Mouse (Mus musculus): ENCODE results near the gene Tgfbr3.
A peak's percentile ranks its signal among the peaks of the same experiment; 100 is the strongest.
"Not testable (repeated sequence)": the region's sequence is repeated elsewhere in the genome, so short reads cannot be mapped to it uniquely, and the experiment has no call there.

Tgfbr3 gene

GRCm38 (mm10) chr5:107240276-107240675 is 49.2 kb downstream of the Tgfbr3 start:
- no peak for DNase-seq (ENCODE audit: low spot score)

GRCm38 (mm10) chr5:107237971-107238426 is 51.4 kb downstream of the Tgfbr3 start:
- peak; percentile 57 for DNase-seq (ENCODE audit: low spot score)

- DNase-seq (ENCODE audit: low spot score): no peak
These were observed 52.5 kb downstream of the Tgfbr3 start for GRCm38 (mm10) chr5:107236975-107237374.

DNA sequence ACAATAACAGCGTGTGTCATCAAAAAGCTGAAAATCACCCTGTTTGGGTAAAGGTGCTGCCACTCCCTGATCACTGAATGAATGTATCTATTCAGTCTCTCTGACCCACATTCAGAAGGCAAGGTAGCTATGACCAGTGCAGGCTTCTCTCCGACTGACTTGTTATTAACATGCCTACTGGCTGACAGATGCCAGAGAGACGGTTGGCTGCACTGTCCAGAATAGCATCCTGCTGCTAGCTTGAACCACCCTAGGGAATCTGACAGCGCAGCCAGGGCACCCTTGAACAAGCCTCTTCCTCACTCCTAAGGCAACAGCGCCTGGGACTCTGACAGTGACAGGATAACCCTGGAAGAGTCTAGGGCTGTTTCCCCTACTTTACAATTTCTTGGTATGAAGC is 53.4 kb downstream of the Tgfbr3 start:
- DNase-seq (ENCODE audit: low spot score): no peak

GRCm38 (mm10) chr5:107233366-107234354 is 55.8 kb downstream of the Tgfbr3 start:
- DNase-seq (ENCODE audit: low spot score): no peak

DNA sequence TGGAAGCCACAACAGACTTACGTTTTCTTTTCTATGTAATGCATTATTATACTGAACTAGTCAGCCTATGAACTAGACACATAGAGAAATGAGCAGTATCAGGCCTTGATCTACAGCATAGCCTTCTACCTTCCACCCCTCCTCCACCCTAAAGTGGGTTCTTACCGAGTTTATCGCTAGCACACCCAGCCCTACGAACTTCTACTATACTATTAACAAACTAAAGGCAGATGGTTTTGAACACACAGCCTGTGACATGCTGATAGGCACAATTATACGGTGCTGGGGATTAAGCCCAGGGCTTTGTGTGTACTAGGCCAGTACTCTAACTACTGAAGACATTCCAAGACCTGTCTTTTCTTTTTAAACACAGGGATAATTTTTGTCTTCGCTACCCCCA is 59.2 kb downstream of the Tgfbr3 start:
- no peak for DNase-seq (ENCODE audit: low spot score)

DNA sequence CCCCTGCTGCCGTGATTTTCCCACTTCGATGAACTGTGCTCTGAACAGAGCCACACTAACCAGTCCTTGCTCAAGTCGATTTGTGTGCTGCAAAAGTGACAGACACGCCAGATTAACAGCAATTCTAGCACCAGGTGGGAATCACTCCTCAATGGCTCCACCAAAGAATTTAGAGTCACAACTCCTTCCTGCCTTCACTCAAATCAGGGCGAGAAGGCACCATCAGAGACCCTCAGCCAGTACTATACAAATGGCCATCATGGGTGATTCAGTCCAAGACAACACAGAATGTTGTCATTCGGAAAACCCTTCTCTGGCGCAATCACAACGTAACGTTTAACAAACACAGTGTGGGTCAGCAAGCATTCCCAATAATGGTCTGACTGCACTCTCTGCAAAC is 60.4 kb downstream of the Tgfbr3 start:
- DNase-seq (ENCODE audit: low spot score): no peak

- no peak for DNase-seq (ENCODE audit: low spot score)
These were observed 61.8 kb downstream of the Tgfbr3 start for GRCm38 (mm10) chr5:107227580-107227979.

- no peak for DNase-seq (ENCODE audit: low spot score)
These were observed 64.5 kb downstream of the Tgfbr3 start for GRCm38 (mm10) chr5:107224820-107225417.

- no peak for DNase-seq (ENCODE audit: low spot score)
These were observed 65.3 kb downstream of the Tgfbr3 start for GRCm38 (mm10) chr5:107224151-107224550.

GRCm38 (mm10) chr5:107223483-107223882 is 65.9 kb downstream of the Tgfbr3 start:
- DNase-seq (ENCODE audit: low spot score): not testable (repeated sequence)

GRCm38 (mm10) chr5:107223029-107223428 is 66.4 kb downstream of the Tgfbr3 start:
- DNase-seq (ENCODE audit: low spot score): no peak

DNA sequence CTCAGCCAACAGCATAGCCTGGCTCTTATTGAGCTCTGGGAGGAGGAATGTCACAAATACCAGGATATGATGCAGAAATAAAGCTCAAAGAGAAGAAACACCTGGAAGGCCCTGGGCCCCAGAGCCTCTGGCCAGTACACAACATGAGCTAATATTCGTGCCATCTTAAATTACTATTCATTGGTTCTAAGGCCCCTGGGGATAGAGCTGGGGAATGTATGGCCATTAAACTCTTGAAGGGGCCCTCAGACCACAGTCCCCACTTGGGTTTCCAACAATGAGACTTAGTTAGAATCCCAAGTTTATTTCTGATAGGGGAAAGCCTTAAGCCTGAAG is 66.8 kb downstream of the Tgfbr3 start:
- no peak for DNase-seq (ENCODE audit: low spot score)

- no peak for DNase-seq (ENCODE audit: low spot score)
These were observed 67.3 kb downstream of the Tgfbr3 start for GRCm38 (mm10) chr5:107221892-107222669.

DNA sequence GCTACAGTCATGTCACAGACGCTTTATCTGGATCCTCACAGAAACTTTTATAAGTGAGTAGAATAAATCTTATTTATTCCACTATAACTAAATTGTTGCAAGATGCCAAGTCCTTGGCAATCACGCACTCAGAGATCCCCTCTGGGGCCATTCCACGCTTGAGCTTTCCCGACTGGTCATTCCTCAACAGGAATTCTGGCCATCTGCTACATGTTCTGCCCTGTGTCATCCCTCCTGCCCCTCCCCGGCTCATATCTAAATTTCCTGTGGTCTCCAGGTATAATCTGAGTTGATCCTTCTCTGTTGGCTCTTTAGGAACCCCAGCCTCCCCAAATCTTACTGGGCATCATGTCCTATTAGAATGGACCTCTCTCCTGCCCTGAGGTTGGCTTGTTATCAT is 68.5 kb downstream of the Tgfbr3 start:
- DNase-seq (ENCODE audit: low spot score): no peak

DNA sequence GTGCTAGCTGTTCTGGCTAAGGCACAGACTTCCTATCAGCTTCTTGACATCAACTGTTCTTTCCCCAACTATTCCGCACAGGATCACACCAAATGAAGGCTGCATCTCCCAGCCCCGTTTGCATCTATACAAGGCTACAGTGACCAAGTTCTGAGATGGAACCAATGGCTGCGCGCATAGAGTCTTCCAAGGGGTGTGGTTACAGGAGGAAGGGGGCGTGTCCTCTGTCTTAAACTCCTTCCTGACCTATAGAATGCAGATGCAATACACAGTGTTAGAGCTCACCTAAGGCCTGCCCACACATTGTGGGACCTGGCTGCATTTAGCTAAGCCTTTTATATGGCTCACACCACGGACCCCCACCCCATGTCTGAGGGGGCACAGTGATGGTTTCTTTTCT is 69.5 kb downstream of the Tgfbr3 start:
- DNase-seq (ENCODE audit: low spot score): no peak

GRCm38 (mm10) chr5:107219318-107219717 is 70.1 kb downstream of the Tgfbr3 start:
- DNase-seq (ENCODE audit: low spot score): peak; percentile 53

GRCm38 (mm10) chr5:107218594-107218993 is 70.8 kb downstream of the Tgfbr3 start:
- DNase-seq (ENCODE audit: low spot score): no peak

DNA sequence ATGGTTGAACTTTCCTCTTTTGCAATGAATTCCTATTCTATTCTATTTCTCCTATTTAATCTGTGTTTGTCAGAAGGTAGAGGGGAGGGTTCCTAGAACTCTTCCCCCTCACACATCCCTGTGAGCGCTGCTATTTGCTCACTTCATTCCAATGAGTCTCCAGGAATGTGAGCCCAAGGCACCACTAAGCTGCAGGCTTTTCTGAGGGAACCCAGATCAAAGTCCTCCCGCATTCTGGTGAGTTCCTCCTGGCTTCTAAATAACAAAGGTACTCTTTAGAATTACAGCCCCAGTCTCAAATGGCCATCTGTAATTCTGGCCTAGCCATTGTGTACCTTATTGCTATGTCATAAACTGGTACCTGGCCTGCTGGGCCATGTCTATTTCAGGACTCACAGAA is 72.3 kb downstream of the Tgfbr3 start:
- DNase-seq (ENCODE audit: low spot score): no peak

- no peak for DNase-seq (ENCODE audit: low spot score)
These were observed 75.9 kb downstream of the Tgfbr3 start for GRCm38 (mm10) chr5:107213373-107214132.

DNA sequence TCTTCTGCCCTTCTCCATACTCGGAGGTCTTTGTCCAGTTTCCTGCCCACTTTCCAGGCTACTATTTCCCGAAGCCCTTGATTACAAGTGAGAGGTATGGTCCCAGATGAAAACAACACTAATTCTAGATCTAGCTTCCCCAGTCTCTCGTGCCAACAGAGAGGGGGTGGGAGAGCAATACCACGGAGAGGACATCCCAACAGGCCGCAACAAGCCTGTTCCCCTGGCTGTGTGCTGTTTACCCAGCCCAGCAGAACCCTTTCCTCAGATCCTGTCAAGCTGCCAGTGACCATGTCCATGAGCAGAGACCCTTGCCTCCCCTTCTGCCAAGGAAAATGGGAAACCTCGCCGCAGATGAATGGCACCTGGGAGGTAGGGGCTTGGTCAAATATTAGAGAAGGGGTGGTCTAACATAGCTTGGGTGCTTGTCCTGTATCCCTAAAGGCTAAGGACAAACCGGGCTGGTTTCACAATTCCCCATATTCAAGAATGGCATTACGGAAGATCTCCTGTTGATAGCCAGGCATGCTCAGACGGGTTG is 77.5 kb downstream of the Tgfbr3 start:
- DNase-seq (ENCODE audit: low spot score): no peak

DNA sequence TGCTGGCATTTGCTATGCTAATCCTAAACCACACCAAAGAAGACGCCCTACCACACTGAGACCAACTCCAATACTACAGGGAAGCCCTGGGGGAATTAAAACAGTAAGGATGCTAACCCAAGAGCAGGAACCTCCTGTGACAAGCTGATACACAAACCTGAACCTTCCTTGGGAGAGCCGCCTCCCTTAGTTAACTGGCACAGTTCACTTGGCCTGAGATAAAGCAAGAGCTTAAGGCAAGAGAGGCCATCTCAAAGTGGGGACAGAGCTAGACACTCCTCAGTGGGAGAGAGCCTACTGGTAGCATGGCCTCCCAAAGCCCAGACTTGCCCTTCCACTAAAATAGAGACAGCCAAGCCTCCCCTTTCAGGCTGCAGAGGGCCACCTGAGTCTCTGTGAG is 79.4 kb downstream of the Tgfbr3 start:
- no peak for DNase-seq (ENCODE audit: low spot score)
